In genomic region chr5:147300917-147301780, GRCm38 (mm10) we compare ENCODE assay signal across 25 mouse cellular contexts. TPM values are rescaled to one million over a fixed set of nuclear protein-coding genes. Genes with fewer than 3 reads are reported as not detected.
DNase-seq lines count a peak whose midpoint lies in the region; ATAC-seq and TF ChIP-seq lines count a peak whose summit lies in the region.
"Had no signal": no experiment of that assay in that cellular context is flagged by ENCODE, and none has a peak within 500 bp of the region (broad histone marks: within the 10 kb centered on the region; RNA-seq: fewer than 3 reads in every experiment).

No protein-coding gene starts in this region.

- no peak overlapping the region for H3K9ac ChIP-seq in hindbrain, embryonic 12.5 days
- H3K9ac ChIP-seq in CH12.LX (ENCODE audit: insufficient read depth, low read depth) = no peak overlapping the region
- no peak overlapping the region for H3K9ac ChIP-seq in limb, embryonic 11.5 days (ENCODE audit: low read length)
- H3K9ac ChIP-seq: embryonic facial prominence, embryonic 13.5 days; heart, embryonic 15.5 days; hindbrain, embryonic 14.5 days; limb, embryonic 15.5 days had no signal

- H3K4me2 ChIP-seq in hindbrain, embryonic 12.5 days (replicated peaks) = no peak overlapping the region
- H3K4me2 ChIP-seq in CH12.LX (ENCODE audit: insufficient read depth, low read depth, poor library complexity, severe bottlenecking) = 0 out of 2 replicates have a peak overlapping the region, but pooled peaks have one; percentile 3
- H3K4me2 ChIP-seq in limb, embryonic 11.5 days (ENCODE audit: low read depth, severe bottlenecking) = no peak overlapping the region
- H3K4me2 ChIP-seq: embryonic facial prominence, embryonic 13.5 days; heart, embryonic 15.5 days; hindbrain, embryonic 14.5 days; limb, embryonic 15.5 days had no signal

- no peaks in the 10 kb centered on the region for H3K9me3 ChIP-seq in hindbrain, embryonic 10.5 days
- no peaks in the 10 kb centered on the region for H3K9me3 ChIP-seq in hindbrain, embryonic 12.5 days (replicated peaks)
- peaks cover 5% of the 10 kb centered on the region for H3K9me3 ChIP-seq in CH12.LX (replicated peaks; ENCODE audit: low read length)
- H3K9me3 ChIP-seq in limb, embryonic 11.5 days (ENCODE audit: control insufficient read depth, low read length) = no peaks in the 10 kb centered on the region
- H3K9me3 ChIP-seq: embryonic facial prominence, embryonic 13.5 days; heart, embryonic 15.5 days; limb, embryonic 15.5 days had no signal

- H3K36me3 ChIP-seq in hindbrain, embryonic 10.5 days = no peaks in the 10 kb centered on the region
- no peaks in the 10 kb centered on the region for H3K36me3 ChIP-seq in hindbrain, embryonic 12.5 days
- no peaks in the 10 kb centered on the region for H3K36me3 ChIP-seq in CH12.LX (replicated peaks in 1 of 2; ENCODE audit: control insufficient read depth in 1 of 2, insufficient read depth in 1 of 2, low read length in 1 of 2)
- H3K36me3 ChIP-seq in limb, embryonic 11.5 days (ENCODE audit: control insufficient read depth, insufficient read depth, low read length) = no peaks in the 10 kb centered on the region
- H3K36me3 ChIP-seq: embryonic facial prominence, embryonic 13.5 days; heart, embryonic 15.5 days; limb, embryonic 15.5 days had no signal

- dilution Hi-C loops in CH12.LX (cut with MboI; ENCODE audit: extremely low pct_ligation_motif_present, extremely low pct_unique_long_range_greater_than_20kb, low sequenced_read_pairs) = no loop called here

- no peak for ATAC-seq in hindbrain, embryonic 12.5 days (ENCODE audit: low FRiP score)
- ATAC-seq in limb, embryonic 11.5 days (ENCODE audit: insufficient number of reproducible peaks, low FRiP score, low TSS enrichment, low read depth) = no peak
- ATAC-seq: CD4-positive, CD25-positive, alpha-beta regulatory T cell, adult 4 months had no signal

- H3K27me3 ChIP-seq in hindbrain, embryonic 10.5 days (ENCODE audit: insufficient read depth, poor library complexity, severe bottlenecking) = peaks cover 100% of the 10 kb centered on the region
- H3K27me3 ChIP-seq in hindbrain, embryonic 12.5 days = peaks cover 98% of the 10 kb centered on the region
- peaks cover 70% of the 10 kb centered on the region for H3K27me3 ChIP-seq in CH12.LX (replicated peaks)
- H3K27me3 ChIP-seq in limb, embryonic 11.5 days (ENCODE audit: control insufficient read depth, insufficient read depth, low read length) = peaks cover 78% of the 10 kb centered on the region

- no peak for TF ChIP-seq CTCF in CH12.LX (conservative IDR thresholded peaks at IDR 0.05 in 1 of 2, IDR thresholded peaks at IDR 0.05 in 1 of 2; ENCODE audit: low read depth in 2 of 2, low read length in 2 of 2)

- no peaks in the 10 kb centered on the region for H3K79me2 ChIP-seq in CH12.LX (replicated peaks; ENCODE audit: control insufficient read depth, extremely low read depth, insufficient read depth, poor library complexity, severe bottlenecking)

- no peak for TF ChIP-seq POLR2A in CH12.LX (IDR thresholded peaks at IDR 0.05; ENCODE audit: low read depth, low read length)

- WGBS in hindbrain, embryonic 10.5 days = 2% methylated on average over 21 of the region's 21 CpGs
- 2% methylated on average over 21 of the region's 21 CpGs for WGBS in hindbrain, embryonic 12.5 days
- 7% methylated on average over 21 of the region's 21 CpGs for WGBS in limb, embryonic 11.5 days

- TF ChIP-seq RAD21 in CH12.LX (IDR thresholded peaks at IDR 0.05; ENCODE audit: low read depth, low read length) = no peak

- no peak overlapping the region for H3K27ac ChIP-seq in hindbrain, embryonic 10.5 days
- no peak overlapping the region for H3K27ac ChIP-seq in hindbrain, embryonic 12.5 days
- H3K27ac ChIP-seq in CH12.LX (ENCODE audit: insufficient read depth, low read depth) = no peak overlapping the region
- H3K27ac ChIP-seq in limb, embryonic 11.5 days (replicated peaks; ENCODE audit: low read depth, low read length) = no peak overlapping the region
- H3K27ac ChIP-seq: embryonic facial prominence, embryonic 13.5 days; heart, embryonic 15.5 days; hindbrain, embryonic 14.5 days; limb, embryonic 15.5 days had no signal

- no peak overlapping the region for H3K4me3 ChIP-seq in hindbrain, embryonic 10.5 days
- H3K4me3 ChIP-seq in hindbrain, embryonic 12.5 days = no peak overlapping the region
- no peak overlapping the region for H3K4me3 ChIP-seq in CH12.LX (replicated peaks in 1 of 3; ENCODE audit: low read depth in 2 of 3, low read length in 2 of 3, poor library complexity in 1 of 3)
- H3K4me3 ChIP-seq in limb, embryonic 11.5 days (ENCODE audit: low read depth, low read length) = no peak overlapping the region
- H3K4me3 ChIP-seq: embryonic facial prominence, embryonic 13.5 days; heart, embryonic 15.5 days; limb, embryonic 15.5 days had no signal

- TF ChIP-seq EP300 in CH12.LX (IDR thresholded peaks at IDR 0.05; ENCODE audit: low read length) = no peak

- in situ Hi-C loops in CH12.LX (cut with MboI; ENCODE audit: low pct_ligation_motif_present, low pct_unique_long_range_greater_than_20kb, low sequenced_read_pairs) = loop anchor here (25.0 kb wide), 1 partner anchor 614 kb away; no protein-coding TSS in a partner anchor

- peaks cover 31% of the 10 kb centered on the region for H3K4me1 ChIP-seq in hindbrain, embryonic 10.5 days (replicated peaks)
- H3K4me1 ChIP-seq in hindbrain, embryonic 12.5 days = peaks cover 11% of the 10 kb centered on the region
- H3K4me1 ChIP-seq in CH12.LX (ENCODE audit: control insufficient read depth in 1 of 2, insufficient read depth in 2 of 2) = peaks cover 0 to 10% of the 10 kb centered on the region in 2 experiments; a peak in 2 of 4 replicates
- peaks cover 22% of the 10 kb centered on the region for H3K4me1 ChIP-seq in limb, embryonic 11.5 days (ENCODE audit: control insufficient read depth, insufficient read depth, low read length)

- peak; percentile 63 for DNase-seq in hindbrain, embryonic 10.5 days (ENCODE audit: low spot score)
- DNase-seq in CH12.LX (ENCODE audit: extremely low read depth) = no peak
- DNase-seq in embryo, embryonic 10.5 days (ENCODE audit: low spot score) = peak; percentile 58
- DNase-seq in limb, embryonic 11.5 days (ENCODE audit: low spot score) = peak; percentile 57
- DNase-seq in thymus, postnatal 36 days = no peak
- DNase-seq in kidney, postnatal 10 days = no peak
- DNase-seq: adrenal gland, adult 2 months; gastrocnemius, postnatal 25 days; kidney, adult 2 months; kidney, postnatal 25 days; layer of hippocampus, adult 9-11 months; midbrain, embryonic 14.5 days; thymus, postnatal 14 days had no signal

TF ChIP-seq in CH12.LX, 34 proteins besides CTCF, POLR2A, EP300 and RAD21:
- no peak for TF ChIP-seq IRF4 (IDR thresholded peaks at IDR 0.05; ENCODE audit: low read depth, low read length)
- TF ChIP-seq RCOR1 (conservative IDR thresholded peaks at IDR 0.05; ENCODE audit: low read depth, low read length) = no peak
- no peak for TF ChIP-seq PAX5 (IDR thresholded peaks at IDR 0.05; ENCODE audit: low read length)
- no peak for TF ChIP-seq JUND (conservative IDR thresholded peaks at IDR 0.05; ENCODE audit: low read depth, low read length)
- no peak for TF ChIP-seq HCFC1 (IDR thresholded peaks at IDR 0.05; ENCODE audit: low read depth, low read length)
- no peak for TF ChIP-seq NELFE (IDR thresholded peaks at IDR 0.05; ENCODE audit: low read depth, low read length)
- no peak for TF ChIP-seq NRF1 (IDR thresholded peaks at IDR 0.05; ENCODE audit: low read depth, low read length)
- TF ChIP-seq MXI1 (IDR thresholded peaks at IDR 0.05; ENCODE audit: low read depth, low read length) = no peak
- no peak for TF ChIP-seq GABPA (IDR thresholded peaks at IDR 0.05; ENCODE audit: insufficient replicate concordance, low read depth, low read length)
- no peak for TF ChIP-seq SIN3A (IDR thresholded peaks at IDR 0.05; ENCODE audit: low read length)
- TF ChIP-seq BHLHE40 (IDR thresholded peaks at IDR 0.05; ENCODE audit: low read depth, low read length) = no peak
- TF ChIP-seq CHD1 (IDR thresholded peaks at IDR 0.05; ENCODE audit: low read depth, low read length) = no peak
- no peak for TF ChIP-seq POLR2AphosphoS2 (IDR thresholded peaks at IDR 0.05; ENCODE audit: low read depth, low read length)
- TF ChIP-seq KAT2A (IDR thresholded peaks at IDR 0.05; ENCODE audit: insufficient replicate concordance, low read length) = no peak
- no peak for TF ChIP-seq JUN (IDR thresholded peaks at IDR 0.05; ENCODE audit: insufficient read depth, low read depth, low read length)
TF ChIP-seq in CH12.LX: peak in this region for 0.

RNA-seq across cellular contexts. Expression of gene Cdx2, which starts 5.9 kb away (rescaled TPM):
- polyA plus RNA-seq in hindbrain, embryonic 10.5 days (2016; fragmentation: Nextera tagmentation; extraction: Ambion mirVana) = not detected in 2 replicates
- not detected in 2 replicates for polyA plus RNA-seq in hindbrain, embryonic 12.5 days (2016; fragmentation: Nextera tagmentation; extraction: Ambion mirVana)
- total RNA-seq in CH12.LX (2012; rRNA removed) (not detected in 2 replicates), CH12.LX (2014; rRNA removed) (not detected in 2 replicates)
- polyA plus RNA-seq in CH12.LX (2012; ENCODE audit: insufficient read length, low read depth) = not detected in 2 replicates
- polyA plus RNA-seq in limb, embryonic 11.5 days (2014; fragmentation: Nextera tagmentation; extraction: Ambion mirVana) = not detected in 2 replicates
- total RNA-seq: adrenal gland, adult 2 months; gastrocnemius, postnatal 25 days; left cerebral cortex, adult 8-10 months; MEL had no signal
- polyA plus RNA-seq: adrenal gland, adult 2 months; CD4-positive, CD25-positive, alpha-beta regulatory T cell, adult 4 months; embryonic facial prominence, embryonic 13.5 days; heart, embryonic 15.5 days; hindbrain, embryonic 14.5 days; kidney, adult 2 months; limb, embryonic 15.5 days; lung, embryonic 16.5 days; midbrain, embryonic 14.5 days; neural tube, embryonic 11.5 days; spleen, adult 2 months had no signal

RNA-seq across cellular contexts. Expression of gene Urad, which starts 21.1 kb away (rescaled TPM):
- polyA plus RNA-seq in hindbrain, embryonic 10.5 days (2016; fragmentation: Nextera tagmentation; extraction: Ambion mirVana) = not detected in 2 replicates
- not detected in 2 replicates for polyA plus RNA-seq in hindbrain, embryonic 12.5 days (2016; fragmentation: Nextera tagmentation; extraction: Ambion mirVana)
- not detected in 2 replicates for total RNA-seq in CH12.LX (2012; rRNA removed)
- not detected in 2 replicates for total RNA-seq in CH12.LX (2014; rRNA removed)
- polyA plus RNA-seq in CH12.LX (2012; ENCODE audit: insufficient read length, low read depth) = not detected in 2 replicates
- polyA plus RNA-seq in limb, embryonic 11.5 days (2014; fragmentation: Nextera tagmentation; extraction: Ambion mirVana) = not detected in 2 replicates
- total RNA-seq: gastrocnemius, postnatal 25 days; left cerebral cortex, adult 8-10 months; MEL had no signal
- polyA plus RNA-seq: CD4-positive, CD25-positive, alpha-beta regulatory T cell, adult 4 months; embryonic facial prominence, embryonic 13.5 days; frontal cortex, adult 2 months; heart, embryonic 15.5 days; hindbrain, embryonic 14.5 days; kidney, adult 2 months; limb, embryonic 15.5 days; lung, embryonic 16.5 days; midbrain, embryonic 14.5 days; neural tube, embryonic 11.5 days; spleen, adult 2 months had no signal

RNA-seq across cellular contexts. Expression of gene Pdx1, which starts 31.4 kb away (rescaled TPM):
- polyA plus RNA-seq in hindbrain, embryonic 10.5 days (2016; fragmentation: Nextera tagmentation; extraction: Ambion mirVana) = not detected in 2 replicates
- not detected in 2 replicates for polyA plus RNA-seq in hindbrain, embryonic 12.5 days (2016; fragmentation: Nextera tagmentation; extraction: Ambion mirVana)
- total RNA-seq in CH12.LX (2012; rRNA removed) (not detected in 2 replicates), CH12.LX (2014; rRNA removed) (not detected in 2 replicates)
- not detected in 2 replicates for polyA plus RNA-seq in CH12.LX (2012; ENCODE audit: insufficient read length, low read depth)
- polyA plus RNA-seq in limb, embryonic 11.5 days (2014; fragmentation: Nextera tagmentation; extraction: Ambion mirVana) = not detected in 2 replicates
- total RNA-seq: adrenal gland, adult 2 months; gastrocnemius, postnatal 25 days; left cerebral cortex, adult 8-10 months; MEL had no signal
- polyA plus RNA-seq: adrenal gland, adult 2 months; CD4-positive, CD25-positive, alpha-beta regulatory T cell, adult 4 months; embryonic facial prominence, embryonic 13.5 days; frontal cortex, adult 2 months; heart, embryonic 15.5 days; hindbrain, embryonic 14.5 days; kidney, adult 2 months; limb, embryonic 15.5 days; lung, embryonic 16.5 days; midbrain, embryonic 14.5 days; neural tube, embryonic 11.5 days; spleen, adult 2 months had no signal

Comparison
In these comparisons a context has a peak if more than half of its experiments do, and no peak if none do; other contexts are left out.
1. DNase-seq: peak in hindbrain, embryonic 10.5 days (single experiment), embryo, embryonic 10.5 days (single experiment) and limb, embryonic 11.5 days (single experiment); none in CH12.LX (single experiment), thymus, postnatal 36 days (0 of 2) and kidney, postnatal 10 days (single experiment).